Comparison of ENCODE assay signal across 38 mouse cellular contexts in the genomic region with DNA sequence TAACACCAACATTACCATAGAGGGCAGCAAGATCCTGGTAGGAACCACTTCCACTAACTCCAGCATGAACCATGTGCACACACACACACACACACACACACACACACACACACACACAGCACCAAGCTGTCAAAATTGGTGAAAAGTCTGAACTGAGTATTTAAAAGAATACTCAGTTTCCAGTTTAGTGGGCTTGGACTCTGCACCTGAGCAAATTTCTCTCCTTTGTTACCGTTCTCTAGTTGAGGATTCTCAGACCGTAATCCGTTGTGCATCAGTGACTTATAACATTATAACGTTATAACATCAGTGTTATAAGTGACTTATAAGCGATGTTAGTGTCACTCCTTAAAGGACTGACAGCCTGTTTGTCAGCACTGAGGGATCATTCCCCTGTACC. TPM values are rescaled to one million over a fixed set of nuclear protein-coding genes. Genes with fewer than 3 reads are reported as not detected.
"Had no signal": no experiment of that assay in that cellular context is flagged by ENCODE, and none has a peak within 500 bp of the region (broad histone marks: within the 10 kb centered on the region; RNA-seq: fewer than 3 reads in every experiment).

No protein-coding gene starts in this region.

- H3K4me1 ChIP-seq: forebrain, embryonic 15.5 days; heart, embryonic 13.5 days; heart, embryonic 15.5 days; kidney, embryonic 15.5 days; limb, embryonic 13.5 days; limb, embryonic 15.5 days; liver, embryonic 12.5 days had no signal

- DNase-seq: forebrain, postnatal 0 days; gastrocnemius, postnatal 14 days; gastrocnemius, postnatal 36 days; heart, adult 2 months; heart, postnatal 14 days; heart, postnatal 36 days; layer of hippocampus, adult 9-11 months; layer of hippocampus, postnatal 36 days; left cerebral cortex, postnatal 4 days had no signal

- H3K27me3 ChIP-seq: forebrain, embryonic 15.5 days; limb, embryonic 15.5 days had no signal

- H3K4me3 ChIP-seq: forebrain, embryonic 15.5 days; heart, adult 2 months; heart, embryonic 13.5 days; heart, embryonic 15.5 days; kidney, embryonic 15.5 days; limb, embryonic 13.5 days; limb, embryonic 15.5 days; liver, embryonic 12.5 days had no signal

- H3K4me2 ChIP-seq: forebrain, embryonic 15.5 days; heart, embryonic 11.5 days; heart, embryonic 13.5 days; heart, embryonic 15.5 days; hindbrain, embryonic 14.5 days; kidney, embryonic 15.5 days; limb, embryonic 13.5 days; limb, embryonic 15.5 days; liver, embryonic 12.5 days had no signal

- H3K27ac ChIP-seq: forebrain, embryonic 15.5 days; heart, adult 2 months; heart, embryonic 13.5 days; heart, embryonic 15.5 days; hindbrain, embryonic 14.5 days; kidney, embryonic 15.5 days; limb, embryonic 13.5 days; limb, embryonic 15.5 days; liver, embryonic 12.5 days; liver, embryonic 14.5 days had no signal

- ATAC-seq: forebrain, embryonic 15.5 days; forebrain, postnatal 0 days; hindbrain, embryonic 16.5 days; intestine, embryonic 16.5 days; liver, embryonic 12.5 days had no signal

- H3K36me3 ChIP-seq: forebrain, embryonic 15.5 days; heart, embryonic 13.5 days; heart, embryonic 15.5 days; kidney, embryonic 15.5 days; limb, embryonic 13.5 days; limb, embryonic 15.5 days; liver, embryonic 12.5 days had no signal

- H3K9me3 ChIP-seq: forebrain, embryonic 15.5 days; heart, embryonic 13.5 days; heart, embryonic 15.5 days; kidney, embryonic 15.5 days; limb, embryonic 13.5 days; limb, embryonic 15.5 days; liver, embryonic 12.5 days had no signal

- H3K9ac ChIP-seq: forebrain, embryonic 15.5 days; forebrain, postnatal 0 days; heart, embryonic 13.5 days; heart, embryonic 15.5 days; hindbrain, embryonic 14.5 days; kidney, embryonic 15.5 days; limb, embryonic 13.5 days; limb, embryonic 15.5 days; liver, embryonic 12.5 days; liver, embryonic 14.5 days had no signal

RNA-seq across cellular contexts. Expression of a gene that starts 18.8 kb away (rescaled TPM):
- total RNA-seq: forebrain, postnatal 0 days; gastrocnemius, adult 18-20 months; gastrocnemius, adult 8-10 months; gastrocnemius, postnatal 14 days; gastrocnemius, postnatal 36 days; heart, adult 2 months; heart, postnatal 14 days; heart, postnatal 36 days; hematopoietic stem cell, adult 5-6 weeks; layer of hippocampus, adult 18-20 months; layer of hippocampus, adult 8-10 months; layer of hippocampus, postnatal 14 days; layer of hippocampus, postnatal 36 days; left cerebral cortex, adult 18-20 months; left cerebral cortex, adult 8-10 months; left cerebral cortex, postnatal 10 days; left cerebral cortex, postnatal 25 days; left cerebral cortex, postnatal 4 days; liver, adult 2 months had no signal
- polyA plus RNA-seq: forebrain, postnatal 0 days; heart, adult 2 months; heart, embryonic 11.5 days; heart, embryonic 13.5 days; heart, embryonic 15.5 days; heart, postnatal 0 days; hindbrain, embryonic 11.5 days; hindbrain, embryonic 14.5 days; hindbrain, embryonic 16.5 days; intestine, embryonic 14.5 days; kidney, embryonic 15.5 days; large intestine, adult 2 months; limb, embryonic 11.5 days; limb, embryonic 13.5 days; limb, embryonic 15.5 days; liver, adult 2 months; liver, embryonic 12.5 days; liver, embryonic 14.5 days; liver, embryonic 16.5 days had no signal

RNA-seq across cellular contexts. Expression of a gene that starts 32.3 kb away (rescaled TPM):
- total RNA-seq: gastrocnemius, adult 18-20 months; gastrocnemius, adult 8-10 months; gastrocnemius, postnatal 14 days; gastrocnemius, postnatal 36 days; heart, adult 2 months; liver, adult 2 months had no signal
- polyA plus RNA-seq: liver, adult 2 months had no signal
